Mouse (Mus musculus): ENCODE measurements around the gene Nckipsd.

Nckipsd gene

DNA sequence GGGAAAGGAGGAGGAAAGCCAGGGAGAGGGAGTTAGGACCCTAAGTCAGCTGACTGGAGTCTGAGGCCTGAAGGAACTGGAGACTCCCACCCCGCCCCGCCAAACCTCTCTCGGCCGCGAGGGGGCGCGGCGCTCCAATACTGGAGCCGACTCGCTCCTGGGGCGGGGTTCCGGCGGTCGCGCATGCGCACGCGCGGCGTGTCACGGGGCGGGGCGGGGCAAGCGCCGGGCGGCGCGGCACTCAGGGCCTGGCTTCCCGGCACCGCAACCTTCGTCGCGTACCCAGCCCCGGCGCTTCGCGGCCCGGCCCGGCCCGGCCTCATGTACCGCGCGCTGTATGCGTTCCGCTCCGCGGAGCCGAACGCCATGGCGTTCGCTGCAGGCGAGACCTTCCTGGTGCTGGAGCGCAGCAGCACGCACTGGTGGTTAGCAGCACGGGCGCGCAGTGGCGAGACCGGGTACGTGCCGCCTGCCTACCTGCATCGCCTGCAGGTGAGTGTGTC is at the start of gene Nckipsd:
Gene Nckipsd, plus strand, starts transcription at position 206 of the 503 bp plus-strand sequence.
- DNase-seq (ENCODE audit: low spot score in 2 of 2): peak; percentile 94

- DNase-seq (ENCODE audit: low spot score in 2 of 2): no peak
These were observed 49.0 kb upstream of the Nckipsd start for GRCm38 (mm10) chr9:108759121-108759520.

- DNase-seq (ENCODE audit: low spot score in 2 of 2): no peak
These were observed 48.4 kb upstream of the Nckipsd start for GRCm38 (mm10) chr9:108759805-108760204.

- DNase-seq (ENCODE audit: low spot score in 2 of 2): no peak
These were observed 46.6 kb upstream of the Nckipsd start for GRCm38 (mm10) chr9:108761561-108761960.

- DNase-seq (ENCODE audit: low spot score in 2 of 2): no peak
These were observed 43.2 kb upstream of the Nckipsd start for GRCm38 (mm10) chr9:108764971-108765370.

GRCm38 (mm10) chr9:108776614-108777013 is 31.6 kb upstream of the Nckipsd start:
- DNase-seq (ENCODE audit: low spot score in 2 of 2): no peak

DNA sequence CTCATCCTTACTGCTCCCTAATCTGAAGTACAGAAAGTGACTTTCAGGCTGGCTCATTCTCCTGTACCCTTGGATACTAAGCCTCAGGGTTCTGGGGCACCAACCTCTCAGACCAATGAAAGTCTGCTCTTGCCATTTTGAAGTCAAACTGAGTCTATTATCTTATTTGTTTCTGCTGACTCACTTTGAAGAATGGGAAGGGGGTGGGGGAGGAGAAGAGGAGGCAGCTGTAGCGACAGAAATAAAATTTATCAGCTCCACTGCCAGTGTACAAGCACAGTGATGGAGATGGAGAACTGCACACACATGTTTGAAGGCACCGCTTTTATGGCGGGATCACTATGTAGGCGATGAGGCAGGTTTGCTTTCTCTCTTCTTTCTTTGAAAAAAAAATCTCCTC is 30.9 kb upstream of the Nckipsd start:
- no peak for DNase-seq (ENCODE audit: low spot score in 2 of 2)

GRCm38 (mm10) chr9:108780959-108781358 is 27.2 kb upstream of the Nckipsd start:
- DNase-seq (ENCODE audit: low spot score in 2 of 2): no peak

DNA sequence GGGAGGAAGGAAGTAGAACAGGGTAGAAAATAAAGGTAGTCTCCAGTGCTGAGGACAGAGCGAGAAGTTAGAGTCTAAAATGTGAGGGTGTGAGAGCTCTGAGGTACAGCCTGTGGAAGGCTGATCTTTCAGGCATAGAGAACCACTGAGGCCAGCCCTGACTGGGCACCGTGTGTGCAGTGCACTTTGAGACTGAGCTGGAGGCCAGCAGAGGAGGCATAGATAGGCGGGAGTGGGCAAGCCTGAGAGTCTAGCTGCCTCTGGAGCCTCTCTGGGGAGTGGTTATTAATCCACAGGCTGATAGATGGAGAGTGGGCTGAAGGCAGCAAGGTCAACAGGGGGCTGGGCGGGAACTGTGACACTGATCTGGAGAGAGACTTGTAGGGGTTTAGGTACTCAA is 26.3 kb upstream of the Nckipsd start:
- DNase-seq (ENCODE audit: low spot score in 2 of 2): no peak

GRCm38 (mm10) chr9:108782836-108783547 is 25.2 kb upstream of the Nckipsd start:
- no peak for DNase-seq (ENCODE audit: low spot score in 2 of 2)

- DNase-seq (ENCODE audit: low spot score in 2 of 2): peak; percentile 96
These were observed 24.4 kb upstream of the Nckipsd start, which contains the start of gene Ip6k2 for GRCm38 (mm10) chr9:108783548-108784463. Gene Ip6k2, plus strand, starts transcription at chr9:108783796.

GRCm38 (mm10) chr9:108785416-108785815 is 22.8 kb upstream of the Nckipsd start:
- DNase-seq (ENCODE audit: low spot score in 2 of 2): no peak

GRCm38 (mm10) chr9:108786494-108786893 is 21.7 kb upstream of the Nckipsd start:
- DNase-seq (ENCODE audit: low spot score in 2 of 2): no peak

DNA sequence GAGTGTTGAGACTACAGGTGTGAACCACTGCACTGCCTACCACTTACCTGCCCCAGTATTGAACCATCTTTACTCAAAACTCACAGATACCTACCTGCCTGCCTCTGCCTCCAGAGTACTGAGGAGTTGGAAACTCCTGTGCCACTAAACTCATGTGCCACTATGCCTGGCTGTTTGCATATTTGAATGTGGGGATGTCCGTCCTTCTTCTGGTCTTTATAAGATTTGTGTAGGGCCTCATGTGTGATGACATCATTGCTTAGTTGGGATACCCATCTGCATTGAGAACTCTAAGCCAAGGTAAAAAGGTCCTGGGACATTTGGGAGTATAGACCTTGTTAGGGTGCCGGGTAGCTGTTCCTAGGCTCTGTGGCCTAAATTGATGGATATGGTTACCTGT is 21.1 kb upstream of the Nckipsd start:
- no peak for DNase-seq (ENCODE audit: low spot score in 2 of 2)

DNA sequence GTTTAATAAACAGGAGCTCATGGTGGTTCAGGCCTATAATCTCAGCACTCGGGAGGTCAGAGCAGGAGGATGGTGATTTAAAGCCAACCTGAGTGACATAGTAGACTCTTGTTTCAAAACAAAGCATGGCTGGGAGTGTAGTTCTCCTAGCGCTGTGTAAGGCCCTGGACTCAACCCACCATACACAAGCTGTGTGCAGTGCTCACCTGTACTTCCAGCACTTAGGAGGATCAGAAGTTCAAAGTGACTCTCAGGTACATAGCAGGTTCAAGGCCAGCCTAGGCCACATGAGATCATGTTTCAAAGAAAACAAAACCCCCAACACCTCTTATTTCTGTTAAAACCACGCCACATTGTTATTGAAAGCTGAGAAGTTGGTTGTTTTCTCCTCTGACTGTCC is 19.5 kb upstream of the Nckipsd start:
- DNase-seq (ENCODE audit: low spot score in 2 of 2): no peak

DNA sequence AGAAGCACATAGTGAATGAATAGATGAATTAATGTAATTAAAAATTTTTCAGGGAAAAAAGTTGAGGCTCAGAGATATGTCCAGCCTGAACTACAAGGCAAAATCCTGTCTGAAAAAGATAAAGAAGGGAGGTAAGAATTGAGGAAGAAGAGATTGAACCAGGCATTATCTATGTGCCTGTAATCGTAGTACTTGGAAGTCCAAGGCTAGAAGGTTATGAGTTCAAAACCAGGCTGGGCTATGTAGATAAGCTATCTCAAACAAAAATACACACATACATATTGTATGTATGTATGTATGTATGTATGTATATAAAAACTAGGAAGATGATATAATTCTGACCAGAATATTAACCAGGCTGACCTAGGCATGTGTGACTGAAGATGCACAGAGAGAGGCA is 15.9 kb upstream of the Nckipsd start:
- no peak for DNase-seq (ENCODE audit: low spot score in 2 of 2)

DNA sequence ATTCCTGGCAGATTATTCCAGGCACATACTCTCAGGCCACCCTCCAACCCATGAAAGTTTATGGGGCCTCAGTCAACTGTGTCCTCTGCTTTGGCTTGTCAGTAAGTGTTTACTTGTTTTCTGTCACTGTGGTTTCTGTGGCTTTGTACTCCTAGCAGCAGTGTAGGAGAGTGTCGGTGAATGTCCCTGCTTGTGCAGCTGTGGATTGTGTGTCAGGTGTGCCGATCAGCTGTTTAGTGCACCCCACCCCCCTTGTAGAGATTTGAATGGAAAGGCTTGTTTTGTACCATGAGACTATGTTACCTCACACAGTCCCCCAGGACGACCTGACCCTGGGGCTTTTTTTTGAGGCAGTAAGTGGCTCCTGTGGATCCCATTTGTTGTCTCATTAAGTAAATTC is 15.4 kb upstream of the Nckipsd start:
- DNase-seq (ENCODE audit: low spot score in 2 of 2): no peak

DNA sequence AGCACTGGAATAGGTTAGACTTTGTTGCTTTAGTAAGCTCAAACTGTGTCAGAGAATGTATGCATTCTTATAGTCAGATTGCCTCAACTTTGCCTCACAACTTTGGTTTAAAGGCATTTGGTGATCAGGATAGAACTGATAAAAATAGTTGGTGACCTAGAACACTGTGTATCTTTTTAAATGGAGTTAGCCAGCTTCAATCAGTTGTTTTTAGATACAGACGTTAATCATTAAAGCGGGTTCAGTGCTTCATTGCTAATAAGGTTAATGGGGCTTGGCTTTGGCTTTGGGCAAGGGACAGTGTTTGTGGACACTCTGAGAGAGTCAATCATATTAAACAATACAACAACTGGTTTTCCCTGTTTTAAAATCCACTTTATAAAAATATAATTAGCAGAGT is 12.9 kb upstream of the Nckipsd start:
- DNase-seq (ENCODE audit: low spot score in 2 of 2): no peak

- DNase-seq (ENCODE audit: low spot score in 2 of 2): no peak
These were observed 12.4 kb upstream of the Nckipsd start for GRCm38 (mm10) chr9:108795762-108796161.

- DNase-seq (ENCODE audit: low spot score in 2 of 2): peak in 1 of 2 experiments; percentile 47
These were observed 11.7 kb upstream of the Nckipsd start for GRCm38 (mm10) chr9:108796351-108796981.

DNA sequence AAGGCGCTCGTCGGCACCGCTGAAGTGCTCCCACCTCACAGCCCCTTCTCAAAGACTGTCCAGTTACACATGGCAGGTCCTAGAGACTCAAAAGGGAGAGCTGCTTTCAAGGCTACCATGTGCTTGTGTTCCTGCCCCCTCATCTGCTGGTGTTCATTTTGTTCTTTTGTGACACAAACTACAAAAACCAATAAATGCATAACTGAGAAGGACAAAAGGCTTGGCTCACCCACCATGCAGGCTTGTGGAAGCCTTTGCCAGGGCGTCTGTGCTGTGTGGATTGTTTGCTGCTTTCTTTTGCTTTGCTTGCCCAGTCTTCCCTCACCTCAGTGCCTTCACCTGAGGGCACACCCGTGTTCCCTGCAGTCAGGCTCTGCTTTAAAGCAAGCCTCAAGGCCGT is 10.7 kb upstream of the Nckipsd start:
- DNase-seq (ENCODE audit: low spot score in 2 of 2): no peak

- no peak for DNase-seq (ENCODE audit: low spot score in 2 of 2)
These were observed 9.6 kb upstream of the Nckipsd start for GRCm38 (mm10) chr9:108798508-108799075.

Measured in frontal cortex, postnatal 36 days (tissue).